Mouse (Mus musculus) embryonic facial prominence, embryonic 11.5 days (tissue): Measurements from ENCODE around the gene Hspa12b. TPM values are rescaled to one million over a fixed set of nuclear protein-coding genes. Genes with fewer than 3 reads are reported as not detected.

Experiments
- ATAC-seq: fragments of 200-750 bp; cut with Nextera tagmentation; replicated peaks from 2 replicates; pipeline ENCODE4 v1.8.0; 2017; ENCODE audit warnings: low read depth; ENCODE audit not compliant: insufficient number of reproducible peaks, low FRiP score, low TSS enrichment
- DNase-seq: peaks from one replicate; pipeline ENCODE4 v3.0.0-alpha.2; 2015; ENCODE audit warnings: low spot score
- H3K27ac ChIP-seq: fragments of 300-500 bp; sonication (generic); replicated peaks from 2 replicates; pipeline ENCODE4 v1.5.1; 2014; ENCODE audit warnings: mild to moderate bottlenecking, low read depth, low read length, control low read depth
- H3K27me3 ChIP-seq: fragments of 300-500 bp; sonication (generic); 2 replicates; pipeline ENCODE4 v1.6.1; 2014; ENCODE audit warnings: mild to moderate bottlenecking, low read length, moderate library complexity, mixed read lengths; ENCODE audit not compliant: control insufficient read depth, insufficient read depth
- H3K36me3 ChIP-seq: fragments of 300-500 bp; sonication (generic); replicated peaks from 2 replicates; pipeline ENCODE4 v1.6.1; 2014; ENCODE audit warnings: low read depth, mild to moderate bottlenecking, low read length, moderate library complexity, mixed read lengths; ENCODE audit not compliant: control insufficient read depth, insufficient read depth
- H3K4me1 ChIP-seq: fragments of 300-500 bp; sonication (generic); 2 replicates; pipeline ENCODE4 v1.6.1; 2014; ENCODE audit warnings: low read length, mixed read lengths; ENCODE audit not compliant: control insufficient read depth, insufficient read depth
- H3K4me2 ChIP-seq: fragments of 300-500 bp; sonication (generic); 2 replicates; pipeline ENCODE4 v1.6.1; 2014; ENCODE audit warnings: low read depth, mild to moderate bottlenecking, control low read depth, low read length, moderate library complexity
- H3K4me3 ChIP-seq: fragments of 300-500 bp; sonication (generic); 2 replicates; pipeline ENCODE4 v1.5.1; 2014; ENCODE audit warnings: low read depth, low read length, control low read depth
- H3K9ac ChIP-seq: fragments of 300-500 bp; sonication (generic); replicated peaks from 2 replicates; pipeline ENCODE4 v1.6.1; 2014; ENCODE audit warnings: mild to moderate bottlenecking, control low read depth, low read length
- H3K9me3 ChIP-seq: fragments of 300-500 bp; sonication (generic); replicated peaks from 2 replicates; pipeline ENCODE4 v1.6.1; 2016; ENCODE audit warnings: mild to moderate bottlenecking, low read length, inconsistent platforms, mixed read lengths; ENCODE audit not compliant: control insufficient read depth
- WGBS: fragments of 180-500 bp; shearing (Covaris S2); extraction: QIAGEN DNeasy Blood & Tissue Kit; methylation state at CpG from one replicate; pipeline ENCODE4 v1.1.7; 2014; 5-methylcytosine and 5-hydroxymethylcytosine counted together
- polyA plus RNA-seq: library from polyadenylated mRNA; unstranded; fragments of >200 nt; fragmentation: Nextera tagmentation; extraction: Ambion mirVana; gene quantifications from 2 replicates; pipeline ENCODE4 v1.2.1, GENCODE M21; 2014

Hspa12b gene
- polyA plus RNA-seq, 1 experiment from 2014 or later = 6.3 TPM

GRCm38 (mm10) chr2:131146193-131147042 is 19.3 kb downstream of the Hspa12b start:
- Histone ChIP-seq H3K4me3 (no peak overlapping the region), H3K27me3 (no peaks in the 10 kb centered on the region), H3K27ac (no peak overlapping the region), H3K9me3 (no peaks in the 10 kb centered on the region), H3K4me1 (no peaks in the 10 kb centered on the region), H3K36me3 (peaks cover 16% of the 10 kb centered on the region), H3K4me2 (no peak overlapping the region), H3K9ac (no peak overlapping the region)
- ATAC-seq (no peak), DNase-seq (no peak)
- WGBS = 86% methylated on average over 21 of the region's 21 CpGs

- no peak for DNase-seq
- no peaks in the 10 kb centered on the region for H3K27me3 ChIP-seq
- no peaks in the 10 kb centered on the region for H3K9me3 ChIP-seq
- H3K27ac ChIP-seq = no peak overlapping the region
- WGBS = 95% methylated on average over 8 of the region's 8 CpGs
- no peak for ATAC-seq
- no peak overlapping the region for H3K4me3 ChIP-seq
- peaks cover 16% of the 10 kb centered on the region for H3K36me3 ChIP-seq
- H3K9ac ChIP-seq = no peak overlapping the region
- no peaks in the 10 kb centered on the region for H3K4me1 ChIP-seq
- no peak overlapping the region for H3K4me2 ChIP-seq
These were observed 19.9 kb downstream of the Hspa12b start for GRCm38 (mm10) chr2:131147043-131147365.

- Histone ChIP-seq H3K4me1 (no peaks in the 10 kb centered on the region), H3K27ac (no peak overlapping the region), H3K9me3 (no peaks in the 10 kb centered on the region), H3K9ac (no peak overlapping the region), H3K27me3 (no peaks in the 10 kb centered on the region), H3K4me3 (no peak overlapping the region), H3K4me2 (no peak overlapping the region), H3K36me3 (peaks cover 20% of the 10 kb centered on the region)
- no peak for ATAC-seq
- no peak for DNase-seq
- 89% methylated on average over 8 of the region's 8 CpGs for WGBS
These were observed 21.5 kb downstream of the Hspa12b start for GRCm38 (mm10) chr2:131148353-131149253.

GRCm38 (mm10) chr2:131149254-131149578 is 22.1 kb downstream of the Hspa12b start:
- Histone ChIP-seq H3K9me3 (no peaks in the 10 kb centered on the region), H3K27me3 (no peaks in the 10 kb centered on the region), H3K4me2 (no peak overlapping the region), H3K27ac (no peak overlapping the region), H3K9ac (no peak overlapping the region), H3K4me1 (no peaks in the 10 kb centered on the region), H3K36me3 (peaks cover 20% of the 10 kb centered on the region), H3K4me3 (no peak overlapping the region)
- ATAC-seq (no peak), DNase-seq (no peak)
- 91% methylated on average over 3 of the region's 3 CpGs for WGBS

- no peak overlapping the region for H3K4me3 ChIP-seq
- H3K9ac ChIP-seq = no peak overlapping the region
- no peak overlapping the region for H3K4me2 ChIP-seq
- ATAC-seq = no peak
- WGBS = 88% methylated on average over 7 of the region's 7 CpGs
- DNase-seq = no peak
- peaks cover 16% of the 10 kb centered on the region for H3K36me3 ChIP-seq
- no peak overlapping the region for H3K27ac ChIP-seq
- no peaks in the 10 kb centered on the region for H3K27me3 ChIP-seq
- no peaks in the 10 kb centered on the region for H3K9me3 ChIP-seq
- no peaks in the 10 kb centered on the region for H3K4me1 ChIP-seq
These were observed 25.2 kb downstream of the Hspa12b start for GRCm38 (mm10) chr2:131152166-131152730.

- peaks cover 7% of the 10 kb centered on the region for H3K36me3 ChIP-seq
- H3K27me3 ChIP-seq = no peaks in the 10 kb centered on the region
- H3K4me1 ChIP-seq = peaks cover 3% of the 10 kb centered on the region; the same call in 1 of the 2 replicates
- H3K9ac ChIP-seq = no peak overlapping the region
- no peaks in the 10 kb centered on the region for H3K9me3 ChIP-seq
- DNase-seq = no peak
- no peak for ATAC-seq
- no peak overlapping the region for H3K27ac ChIP-seq
- no peak overlapping the region for H3K4me3 ChIP-seq
- 93% methylated on average over 4 of the region's 4 CpGs for WGBS
- H3K4me2 ChIP-seq = no peak overlapping the region
These were observed 27.0 kb downstream of the Hspa12b start for GRCm38 (mm10) chr2:131154036-131154435.

- Histone ChIP-seq H3K4me1 (peaks cover 3% of the 10 kb centered on the region; the same call in 1 of the 2 replicates), H3K4me3 (no peak overlapping the region), H3K4me2 (no peak overlapping the region), H3K36me3 (peaks cover 4% of the 10 kb centered on the region), H3K27ac (no peak overlapping the region), H3K27me3 (no peaks in the 10 kb centered on the region), H3K9ac (no peak overlapping the region), H3K9me3 (no peaks in the 10 kb centered on the region)
- ATAC-seq (no peak), DNase-seq (no peak)
- WGBS = 94% methylated on average over 7 of the region's 7 CpGs
These were observed 29.9 kb downstream of the Hspa12b start for GRCm38 (mm10) chr2:131156987-131157386.
